Mouse (Mus musculus) adrenal gland, postnatal 36 days (tissue): Measurements from ENCODE around the gene Tpgs1. TPM values are rescaled to one million over a fixed set of nuclear protein-coding genes. Genes with fewer than 3 reads are reported as not detected.
"Not testable (repeated sequence)": the region's sequence is repeated elsewhere in the genome, so short reads cannot be mapped to it uniquely, and the experiment has no call there.

Experiments
- DNase-seq, 2 experiments: peaks; one replicate each; pipeline ENCODE4 v3.0.0; 2021; ENCODE audit warnings: mixed read lengths in 1 of 2
- total RNA-seq, 2 experiments: library from RNA; stranded (reverse); gene quantifications; 2 replicates each; pipeline ENCODE4 v1.2.3; 2021

Tpgs1 gene
- total RNA-seq, 2 experiments from 2014 or later, result 31.6 to 39.0 TPM

DNA sequence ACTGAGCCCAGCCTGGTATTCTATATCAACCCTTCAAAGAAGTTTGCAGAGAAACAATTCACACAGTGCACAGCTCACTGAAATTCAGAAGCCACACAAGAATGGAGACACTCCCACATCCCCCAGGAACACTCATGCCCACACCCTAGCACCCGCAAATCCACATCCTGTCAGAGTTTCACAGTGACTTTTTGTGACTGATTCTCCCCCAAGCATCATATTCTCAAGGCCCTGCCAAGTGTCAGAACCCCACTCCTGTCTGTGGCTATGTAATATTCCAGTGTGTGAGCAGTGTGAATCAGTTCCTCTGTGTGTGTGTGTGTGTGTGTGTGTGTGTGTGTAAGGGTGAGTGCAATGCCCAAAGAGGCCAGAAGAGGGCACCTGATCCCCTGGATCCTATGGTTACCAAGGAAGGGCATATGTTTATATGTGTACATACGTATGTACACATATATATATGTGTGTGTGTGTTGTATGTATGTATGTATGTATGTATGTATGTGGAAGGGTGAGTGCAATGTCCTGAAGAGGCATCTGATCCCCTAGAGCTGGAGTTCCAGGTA lies 22.9 kb downstream of the Tpgs1 start:
- DNase-seq, result no peak

DNA sequence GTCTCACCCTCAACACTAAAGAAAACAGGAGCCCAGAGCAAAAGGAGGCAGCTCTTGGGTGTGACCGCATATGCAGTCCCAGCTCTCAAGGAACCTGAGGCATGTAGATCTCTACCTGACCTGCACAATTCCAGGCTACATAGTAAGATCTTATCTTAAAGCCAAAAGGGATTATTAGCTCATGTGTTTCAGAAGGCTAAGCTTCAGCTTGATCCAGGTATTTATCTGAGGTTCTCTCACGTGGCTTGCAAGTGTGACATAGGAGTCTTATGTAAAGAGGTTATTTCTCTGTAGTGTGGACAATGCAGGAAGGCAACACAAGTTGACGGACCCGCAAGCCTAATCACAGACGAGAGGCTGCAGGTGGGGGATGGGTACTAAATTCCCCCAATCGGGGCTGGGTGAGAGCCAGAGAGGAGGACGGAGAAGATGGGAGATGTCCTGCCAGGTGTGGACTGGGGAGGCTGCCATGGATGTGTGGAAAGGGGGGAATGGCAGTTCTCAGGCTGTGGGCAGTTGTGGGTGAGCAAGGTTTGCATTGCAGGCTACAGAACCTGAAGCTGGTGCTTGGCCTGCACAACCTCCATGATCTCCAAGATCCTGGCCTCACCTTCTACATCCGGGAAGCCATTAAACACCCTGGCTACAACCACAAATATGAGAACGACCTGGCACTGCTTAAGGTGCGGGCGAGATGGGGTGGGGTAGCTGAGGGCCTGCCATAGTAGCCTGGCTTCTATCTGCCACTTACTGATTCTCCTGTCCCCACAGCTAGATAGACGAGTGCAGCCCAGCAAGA lies 24.6 kb downstream of the Tpgs1 start:
- no peak for DNase-seq

DNA sequence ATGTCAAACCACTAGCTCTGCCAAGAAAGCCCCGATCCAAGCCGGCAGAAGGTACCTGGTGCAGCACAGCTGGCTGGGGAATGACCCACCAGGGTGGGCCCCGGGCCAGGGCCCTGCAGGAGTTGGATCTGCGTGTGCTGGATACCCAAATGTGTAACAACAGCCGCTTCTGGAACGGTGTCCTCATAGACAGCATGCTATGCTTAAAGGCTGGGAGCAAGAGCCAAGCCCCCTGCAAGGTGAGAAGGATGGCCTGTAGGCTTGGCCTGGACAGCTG lies 25.1 kb downstream of the Tpgs1 start:
- no peak for DNase-seq

GRCm38 (mm10) chr10:79695231-79696128 lies 26.3 kb downstream of the Tpgs1 start:
- DNase-seq, result peak; percentile 82 to 91

GRCm38 (mm10) chr10:79696129-79696651 lies 27.0 kb downstream of the Tpgs1 start:
- DNase-seq, result no peak

DNA sequence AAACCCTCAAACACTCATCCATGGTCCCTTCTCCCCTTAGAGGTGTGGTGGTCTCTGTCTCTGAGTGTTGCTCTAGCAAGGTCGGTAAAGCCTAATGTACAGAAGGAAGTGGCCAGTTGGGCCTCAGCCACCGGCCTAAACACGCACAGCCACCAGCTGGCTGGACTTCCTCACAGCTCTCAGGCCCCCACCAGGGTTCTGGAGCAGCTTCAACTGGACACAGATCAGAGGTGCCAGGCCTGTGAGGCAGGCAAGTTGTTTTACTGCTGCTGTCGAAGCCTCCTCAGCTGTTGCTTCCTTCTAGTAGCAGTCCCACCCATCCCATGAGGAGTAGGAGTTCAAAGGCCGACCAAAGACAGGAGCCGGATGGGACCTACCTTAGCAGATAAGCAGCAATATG lies 28.7 kb downstream of the Tpgs1 start:
- no peak for DNase-seq

GRCm38 (mm10) chr10:79698459-79698858 lies 29.3 kb downstream of the Tpgs1 start:
- DNase-seq, result no peak

GRCm38 (mm10) chr10:79700676-79701075 lies 31.5 kb downstream of the Tpgs1 start:
- DNase-seq, result no peak

DNA sequence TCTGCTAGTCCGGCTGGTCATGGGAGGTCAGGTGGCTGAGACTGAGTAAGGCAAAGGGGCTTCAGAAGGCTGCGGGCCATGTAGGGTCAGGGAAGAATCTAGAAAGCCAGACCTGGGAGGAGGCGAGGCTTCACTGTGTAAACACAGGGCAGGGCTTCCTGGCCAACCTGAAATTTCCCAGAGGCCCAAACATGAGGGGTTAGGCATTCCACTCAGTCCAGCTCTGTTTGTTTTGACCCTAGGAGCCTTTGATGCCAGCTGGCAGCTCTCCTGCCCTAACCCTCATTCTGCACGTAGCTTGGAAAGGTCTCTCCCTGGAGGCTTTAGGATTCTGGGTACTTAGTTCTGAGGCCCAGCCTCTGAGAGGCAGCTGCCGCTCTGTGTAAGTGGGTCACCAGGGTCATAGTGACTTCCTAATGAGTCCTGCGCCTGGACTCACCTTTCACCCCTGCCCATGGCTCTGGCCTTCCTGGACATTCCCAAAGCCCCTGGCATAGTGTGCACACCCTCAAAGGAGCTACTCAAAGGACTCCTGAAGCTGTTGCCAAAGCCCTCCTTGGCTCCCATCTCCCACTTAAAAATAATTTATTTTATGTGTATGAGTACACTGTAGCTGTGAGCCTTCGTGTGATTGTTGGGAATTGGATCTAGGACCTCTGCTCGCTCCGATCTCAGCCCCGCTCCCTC lies 32.4 kb downstream of the Tpgs1 start:
- DNase-seq, result peak in 1 of 2 experiments; percentile 48

- not testable (repeated sequence) for DNase-seq
Measured at GRCm38 (mm10) chr10:79702970-79703369, 33.8 kb downstream of the Tpgs1 start.

DNA sequence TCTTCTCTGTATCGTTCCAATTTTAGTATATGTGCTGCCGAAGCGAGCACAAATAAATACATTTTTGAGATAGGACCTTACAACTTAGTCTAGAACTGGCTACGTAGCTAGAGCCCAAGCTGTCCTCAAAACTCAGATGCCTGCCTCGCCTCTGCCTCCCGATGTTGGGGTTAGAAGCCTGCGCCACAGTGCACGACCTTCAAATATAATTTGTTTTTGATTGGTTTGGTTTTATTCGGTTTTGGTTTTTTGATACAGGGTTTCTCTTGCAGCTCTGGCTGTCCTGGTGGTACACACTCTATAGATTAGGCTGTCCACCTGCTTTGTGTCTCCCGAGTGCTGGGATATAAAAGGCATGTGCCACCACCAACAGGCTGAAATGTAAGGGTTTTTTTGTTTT lies 34.4 kb downstream of the Tpgs1 start:
- no peak for DNase-seq

DNA sequence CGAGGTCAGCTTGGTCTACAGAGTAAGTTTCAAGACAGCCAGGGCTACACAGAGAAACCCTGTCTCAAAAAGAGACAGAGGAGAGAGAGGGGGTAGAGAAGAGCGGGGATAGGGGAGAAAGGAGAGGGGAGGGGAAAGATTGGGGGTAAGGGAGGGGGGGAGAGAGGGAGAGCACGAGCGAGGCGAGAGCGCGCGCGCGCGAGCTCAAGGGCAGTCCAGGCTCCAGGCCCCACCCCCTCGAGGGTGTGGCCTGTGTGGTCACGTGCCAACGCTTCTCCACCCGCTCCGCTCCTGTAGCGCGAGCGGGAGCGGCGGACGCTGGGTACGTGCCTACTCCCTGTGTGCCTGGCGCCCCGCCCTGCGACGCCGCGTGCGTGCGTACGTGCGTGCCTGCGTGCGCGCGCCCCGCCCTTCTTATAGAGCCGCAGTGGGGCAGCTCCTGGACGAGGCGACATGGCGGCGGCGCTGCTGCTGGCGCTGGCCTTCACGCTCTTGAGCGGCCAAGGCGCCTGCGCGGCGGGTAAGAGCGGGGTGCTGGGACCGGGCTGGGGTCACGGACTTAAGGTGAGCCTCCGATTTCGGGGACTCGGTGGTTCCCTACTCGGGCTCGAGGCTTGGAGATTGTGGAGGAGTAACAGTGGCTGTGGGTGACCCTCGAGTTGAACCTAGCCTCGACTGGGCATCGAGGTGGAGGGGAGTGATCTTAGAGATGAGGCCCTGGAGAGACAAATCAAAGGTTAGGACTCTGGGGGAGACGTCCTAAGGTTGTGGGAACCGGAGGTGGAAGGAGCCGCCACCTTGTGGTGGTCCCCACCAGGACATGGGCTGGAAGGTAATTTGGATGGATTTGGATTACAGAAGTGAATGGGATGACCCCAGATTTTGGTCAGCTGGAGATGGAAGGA lies 35.1 kb downstream of the Tpgs1 start, which contains the start of gene Bsg:
Gene Bsg (plus strand): TSS at position 427 of the 905 bp plus-strand sequence.
- peak; percentile 99 for DNase-seq

- DNase-seq, result no peak
Measured at GRCm38 (mm10) chr10:79704970-79705360, 35.8 kb downstream of the Tpgs1 start.

- DNase-seq, result no peak
Measured at GRCm38 (mm10) chr10:79705951-79706350, 36.8 kb downstream of the Tpgs1 start.

GRCm38 (mm10) chr10:79706406-79707094 lies 37.4 kb downstream of the Tpgs1 start:
- DNase-seq, result no peak

- DNase-seq, result no peak
Measured at GRCm38 (mm10) chr10:79707162-79707561, 38.0 kb downstream of the Tpgs1 start.

DNA sequence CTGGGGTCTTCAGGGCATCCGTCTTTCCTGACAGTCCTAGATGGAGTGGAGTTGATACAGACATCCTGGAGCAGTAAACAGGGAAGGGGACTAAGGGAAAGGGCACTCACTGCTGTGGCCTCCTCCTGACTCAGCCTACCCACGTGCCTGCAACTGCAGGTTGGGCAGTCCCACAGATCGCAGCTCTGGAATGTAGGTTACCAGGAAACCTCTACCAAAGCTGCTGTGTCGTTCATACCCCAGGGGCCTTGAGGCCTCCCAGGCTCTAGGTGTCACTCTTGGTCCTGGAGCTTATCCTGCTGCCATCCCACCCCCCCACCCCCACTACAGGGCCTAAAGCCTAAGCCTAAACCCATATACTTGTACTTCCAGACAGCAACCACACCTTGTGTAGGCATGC lies 38.6 kb downstream of the Tpgs1 start:
- no peak for DNase-seq

DNA sequence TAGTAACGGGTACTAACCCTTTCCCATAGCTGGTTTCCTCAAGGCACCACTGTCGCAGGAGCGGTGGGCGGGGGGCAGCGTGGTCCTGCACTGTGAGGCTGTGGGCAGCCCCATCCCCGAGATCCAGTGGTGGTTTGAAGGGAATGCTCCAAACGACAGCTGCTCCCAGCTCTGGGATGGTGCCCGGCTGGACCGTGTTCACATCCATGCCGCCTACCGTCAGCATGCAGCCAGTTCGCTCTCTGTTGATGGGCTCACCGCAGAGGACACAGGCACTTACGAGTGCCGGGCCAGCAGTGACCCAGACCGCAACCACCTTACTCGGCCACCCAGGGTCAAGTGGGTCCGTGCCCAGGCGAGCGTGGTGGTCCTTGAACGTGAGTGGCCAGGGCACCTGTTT lies 39.5 kb downstream of the Tpgs1 start:
- DNase-seq, result no peak

- no peak for DNase-seq
Measured at GRCm38 (mm10) chr10:79709307-79709706, 40.1 kb downstream of the Tpgs1 start.

DNA sequence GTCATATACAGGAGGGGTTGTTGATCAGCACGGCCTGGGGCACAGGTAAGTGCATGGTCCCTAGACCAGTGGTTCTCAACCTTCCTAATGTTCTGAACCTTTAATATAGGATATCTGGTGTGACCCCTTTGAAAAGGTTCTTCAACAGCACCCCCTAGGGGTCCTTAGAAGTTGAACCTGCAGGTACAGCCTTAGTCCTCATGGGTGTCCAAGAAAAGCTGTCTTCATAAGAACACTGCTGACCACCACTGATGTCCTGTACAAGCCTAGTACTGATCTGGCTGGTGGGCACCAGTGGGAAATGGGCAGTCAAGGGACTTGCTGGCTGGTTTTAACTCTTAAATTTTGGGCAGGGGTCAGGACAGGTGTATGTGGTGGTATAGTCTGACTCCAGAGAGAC lies 42.9 kb downstream of the Tpgs1 start:
- DNase-seq, result no peak
